Mouse (Mus musculus) embryonic stem cell, embryonic (primary cell): ENCODE data around the gene Necab3.

Experiments
- CTCF ChIA-PET, 4 experiments: fragments of 300-600 bp in 2 of 4; fragments of 350-600 bp in 2 of 4; sonication (Branson Sonifier 250); formaldehyde crosslinking; loops; one replicate each; lab custom pipeline; 2022; ENCODE audit warnings: inconsistent platforms in 2 of 4; lab: Charles Lee
- POLR2A ChIA-PET, 4 experiments: fragments of 300-600 bp in 2 of 4; fragments of 350-600 bp in 2 of 4; sonication (Branson Sonifier 250); formaldehyde crosslinking; loops; one replicate each; lab custom pipeline; 2022; ENCODE audit warnings: antibody characterized with exemption in 4 of 4, inconsistent platforms in 1 of 4; lab: Charles Lee

Gene Necab3

GRCm38 (mm10) chr2:154558264-154559039 is at the start of gene Necab3:
Gene Necab3, minus strand, starts transcription at chr2:154558890.
- POLR2A ChIA-PET, result interaction anchor here (0.6 to 28.3 kb wide), 28 partner anchors 6 to 232 kb away, joined by 3 to 479 read pairs (median 4); partner anchors contain the start of genes E2f1 (in 2 of the 4), 1700003F12Rik (in 1 of the 4), 4930519P11Rik (in 1 of the 4) and Actl10 (in 1 of the 4)
- CTCF ChIA-PET, result interaction anchor here in 3 of 4 experiments (0.6 to 1.9 kb wide), 6 partner anchors 10 to 258 kb away, joined by 3 to 7 read pairs (median 3); partner anchors contain the start of gene Zfp341 (in 1 of the 3)

- ChIA-PET CTCF (interaction anchor here in 1 of 4 experiments (0.6 kb wide), 1 partner anchor 151 kb away, joined by 14 read pairs; no protein-coding TSS in a partner anchor), POLR2A (interaction anchor here in 2 of 4 experiments (0.6 to 1.9 kb wide), 7 partner anchors 7 to 280 kb away, joined by 3 to 6 read pairs (median 4); no protein-coding TSS in a partner anchor)
Observed at GRCm38 (mm10) chr2:154606965-154607364, 48.3 kb upstream of the Necab3 start.

GRCm38 (mm10) chr2:154604156-154604555 is 45.5 kb upstream of the Necab3 start:
- CTCF ChIA-PET, result interaction anchor here (0.6 to 4.8 kb wide), 22 partner anchors 9 to 304 kb away, joined by 3 to 58 read pairs (median 5); partner anchors contain the start of genes 4930519P11Rik (in 4 of the 4), Zfp341 (in 4 of the 4) and Actl10 (in 1 of the 4)
- POLR2A ChIA-PET, result interaction anchor here (0.6 to 5.5 kb wide), 58 partner anchors 9 to 672 kb away, joined by 3 to 148 read pairs (median 4); partner anchors contain the start of genes Zfp341 (in 4 of the 4), 4930519P11Rik (in 3 of the 4), Actl10 (in 2 of the 4) and Raly (in 2 of the 4)

GRCm38 (mm10) chr2:154603638-154604153 is 45.0 kb upstream of the Necab3 start, which contains the start of gene Pxmp4:
Gene Pxmp4, minus strand, starts transcription at chr2:154603708.
- ChIA-PET POLR2A (interaction anchor here (0.5 to 5.5 kb wide), 75 partner anchors 8 to 673 kb away, joined by 3 to 148 read pairs (median 4); partner anchors contain the start of genes Zfp341 (in 4 of the 4), 4930519P11Rik (in 3 of the 4), Actl10 (in 2 of the 4) and Raly (in 2 of the 4)), CTCF (interaction anchor here (0.5 to 4.8 kb wide), 30 partner anchors 9 to 653 kb away, joined by 3 to 58 read pairs (median 4); partner anchors contain the start of genes 4930519P11Rik (in 4 of the 4), Zfp341 (in 4 of the 4), Actl10 (in 1 of the 4) and Raly (in 1 of the 4))

GRCm38 (mm10) chr2:154603007-154603637 is 44.4 kb upstream of the Necab3 start:
- ChIA-PET CTCF (interaction anchor here (0.5 to 4.8 kb wide), 30 partner anchors 10 to 652 kb away, joined by 3 to 58 read pairs (median 4); partner anchors contain the start of genes 4930519P11Rik (in 4 of the 4), Zfp341 (in 4 of the 4), Actl10 (in 1 of the 4) and Raly (in 1 of the 4)), POLR2A (interaction anchor here (0.5 to 5.5 kb wide), 78 partner anchors 8 to 673 kb away, joined by 3 to 148 read pairs (median 4); partner anchors contain the start of genes 4930519P11Rik (in 4 of the 4), Zfp341 (in 4 of the 4), Actl10 (in 2 of the 4) and Raly (in 2 of the 4))

GRCm38 (mm10) chr2:154601324-154601723 is 42.6 kb upstream of the Necab3 start:
- POLR2A ChIA-PET, result interaction anchor here in 3 of 4 experiments (0.8 to 5.5 kb wide), 7 partner anchors 8 to 126 kb away, joined by 3 to 148 read pairs (median 5); partner anchors contain the start of genes 4930519P11Rik (in 3 of the 3), Zfp341 (in 3 of the 3) and Necab3 (in 1 of the 3)
- CTCF ChIA-PET, result interaction anchor here in 3 of 4 experiments (0.6 to 4.8 kb wide), 6 partner anchors 9 to 112 kb away, joined by 3 to 58 read pairs (median 5); partner anchors contain the start of genes 4930519P11Rik (in 1 of the 3) and Zfp341 (in 1 of the 3)

- CTCF ChIA-PET, result interaction anchor here in 2 of 4 experiments (0.6 to 1.0 kb wide), 8 partner anchors 13 to 887 kb away, joined by 3 to 10 read pairs (median 4); partner anchors contain the start of genes 4930519P11Rik (in 1 of the 2) and Zfp341 (in 1 of the 2)
- POLR2A ChIA-PET, result interaction anchor here in 3 of 4 experiments (0.7 to 5.5 kb wide), 7 partner anchors 8 to 146 kb away, joined by 3 to 148 read pairs (median 5); partner anchors contain the start of genes 4930519P11Rik (in 3 of the 3) and Zfp341 (in 3 of the 3)
Observed at GRCm38 (mm10) chr2:154600586-154600985, 41.9 kb upstream of the Necab3 start.

GRCm38 (mm10) chr2:154597399-154597798 is 38.7 kb upstream of the Necab3 start:
- CTCF ChIA-PET, result interaction anchor here in 1 of 4 experiments (0.7 kb wide), 2 partner anchors 12 to 16 kb away, joined by 4 to 7 read pairs; partner anchors contain the start of genes 4930519P11Rik and Zfp341
- POLR2A ChIA-PET, result interaction anchor here in 1 of 4 experiments (0.6 kb wide), 2 partner anchors 14 to 15 kb away, joined by 3 read pairs; partner anchors contain the start of genes 4930519P11Rik and Zfp341

GRCm38 (mm10) chr2:154595775-154596174 is 37.1 kb upstream of the Necab3 start:
- POLR2A ChIA-PET, result interaction anchor here (0.7 to 4.8 kb wide), 8 partner anchors 7 to 470 kb away, joined by 3 to 48 read pairs (median 4); partner anchors contain the start of genes Pxmp4 (in 2 of the 4), 4930519P11Rik (in 1 of the 4) and Zfp341 (in 1 of the 4)
- CTCF ChIA-PET, result interaction anchor here in 3 of 4 experiments (0.6 to 1.5 kb wide), 4 partner anchors 9 to 20 kb away, joined by 3 to 5 read pairs (median 4); no protein-coding TSS in a partner anchor

- CTCF ChIA-PET, result interaction anchor here (0.6 to 3.2 kb wide), 50 partner anchors 8 to 324 kb away, joined by 3 to 40 read pairs (median 3); partner anchors contain the start of genes 4930519P11Rik (in 4 of the 4), Pxmp4 (in 4 of the 4), Zfp341 (in 4 of the 4) and Actl10 (in 1 of the 4)
- POLR2A ChIA-PET, result interaction anchor here (0.7 to 4.8 kb wide), 40 partner anchors 8 to 220 kb away, joined by 3 to 48 read pairs (median 4); partner anchors contain the start of genes 4930519P11Rik (in 4 of the 4), Zfp341 (in 4 of the 4), Pxmp4 (in 3 of the 4) and Cdk5rap1 (in 1 of the 4)
Observed at GRCm38 (mm10) chr2:154593025-154593424, 34.3 kb upstream of the Necab3 start.

- POLR2A ChIA-PET, result interaction anchor here in 2 of 4 experiments (0.6 to 1.8 kb wide), 10 partner anchors 9 to 164 kb away, joined by 3 to 7 read pairs (median 3); partner anchors contain the start of gene Pxmp4 (in 1 of the 2)
- CTCF ChIA-PET, result interaction anchor here in 3 of 4 experiments (0.5 to 3.2 kb wide), 6 partner anchors 9 to 737 kb away, joined by 3 to 40 read pairs (median 4); partner anchors contain the start of gene Pxmp4 (in 1 of the 3)
Observed at GRCm38 (mm10) chr2:154591239-154591638, 32.5 kb upstream of the Necab3 start.

- ChIA-PET CTCF (interaction anchor here in 2 of 4 experiments (0.7 to 1.0 kb wide), 2 partner anchors 14 to 1562 kb away, joined by 3 read pairs; partner anchors contain the start of gene Pxmp4 (in 1 of the 2)), POLR2A (interaction anchor here in 3 of 4 experiments (0.6 to 2.6 kb wide), 10 partner anchors 10 to 49 kb away, joined by 3 to 9 read pairs (median 4); partner anchors contain the start of genes 4930519P11Rik (in 1 of the 3), Pxmp4 (in 1 of the 3) and Zfp341 (in 1 of the 3))
Observed at GRCm38 (mm10) chr2:154589051-154589450, 30.4 kb upstream of the Necab3 start.

- ChIA-PET CTCF (interaction anchor here (0.5 to 2.3 kb wide), 92 partner anchors 9 to 1950 kb away, joined by 3 to 27 read pairs (median 4); partner anchors contain the start of genes Pxmp4 (in 4 of the 4), Actl10 (in 3 of the 4), 4930519P11Rik (in 2 of the 4) and Cbfa2t2 (in 2 of the 4)), POLR2A (interaction anchor here (0.6 to 3.6 kb wide), 25 partner anchors 7 to 179 kb away, joined by 3 to 15 read pairs (median 5); partner anchors contain the start of genes Pxmp4 (in 2 of the 4), 1700003F12Rik (in 1 of the 4), Actl10 (in 1 of the 4) and E2f1 (in 1 of the 4))
Observed at GRCm38 (mm10) chr2:154586405-154586804, 27.7 kb upstream of the Necab3 start.

- POLR2A ChIA-PET, result interaction anchor here in 3 of 4 experiments (0.6 to 3.6 kb wide), 18 partner anchors 9 to 206 kb away, joined by 3 to 14 read pairs (median 6); partner anchors contain the start of genes Pxmp4 (in 2 of the 3), Actl10 (in 1 of the 3), Necab3 (in 1 of the 3) and Raly (in 1 of the 3)
Observed at GRCm38 (mm10) chr2:154584931-154585601, 26.4 kb upstream of the Necab3 start.

More at GRCm38 (mm10) chr2:154584931-154585601, 26.4 kb upstream of the Necab3 start:
- CTCF ChIA-PET, result interaction anchor here (0.5 to 2.0 kb wide), 12 partner anchors 12 to 92 kb away, joined by 3 to 11 read pairs (median 4); partner anchors contain the start of genes Actl10 (in 3 of the 4), 4930519P11Rik (in 1 of the 4), E2f1 (in 1 of the 4) and Zfp341 (in 1 of the 4)
